Mouse (Mus musculus): ENCODE measurements around the gene Ms4a5.

Gene Ms4a5

DNA sequence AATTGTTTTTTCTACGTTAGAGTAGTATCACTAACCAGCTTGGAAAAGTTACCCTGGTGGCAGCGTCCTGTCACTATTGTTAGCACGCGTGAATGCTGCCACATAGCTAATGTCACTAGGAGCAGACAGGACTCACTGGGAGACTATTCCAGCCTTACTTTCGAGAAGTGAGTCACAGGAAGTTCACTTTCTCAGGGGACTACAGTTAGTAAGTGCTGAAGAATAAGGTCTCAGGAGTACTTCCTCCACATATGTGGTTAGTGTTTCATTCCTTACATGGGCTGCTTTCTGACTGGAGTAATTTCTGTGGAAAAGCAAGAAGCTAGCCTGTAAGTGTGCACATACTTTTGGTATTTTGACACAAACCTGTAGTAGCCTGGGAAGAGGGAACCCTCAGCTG is 49.4 kb downstream of the Ms4a5 start:
- in situ Hi-C loops (cut with MboI; ENCODE audit: low sequenced_read_pairs) = no loop called here

DNA sequence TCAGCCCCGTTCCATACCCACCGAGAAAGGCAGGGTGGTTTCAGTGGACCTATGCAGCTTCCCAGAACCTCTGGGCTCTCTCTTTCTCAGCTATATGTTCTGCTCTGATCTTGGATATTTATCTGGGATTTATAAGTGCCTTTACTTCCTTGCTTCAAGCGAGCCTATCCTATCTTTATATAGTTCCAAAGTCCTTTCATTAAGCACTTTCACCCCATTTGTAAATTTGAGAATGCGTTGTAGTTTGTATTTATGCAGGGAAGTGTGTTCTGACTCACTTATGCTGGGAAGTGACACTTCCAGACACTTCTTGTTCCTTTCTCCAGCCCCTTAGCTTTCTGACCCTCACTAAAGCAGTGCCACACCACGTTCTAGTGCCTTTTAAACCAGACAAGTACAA is 51.3 kb downstream of the Ms4a5 start, which contains the start of gene Ms4a12:
Gene Ms4a12, minus strand, starts transcription at position 101 of the 400 bp plus-strand sequence.
- in situ Hi-C loops (cut with MboI; ENCODE audit: low sequenced_read_pairs) = no loop called here
